Mouse (Mus musculus) midbrain, embryonic 12.5 days (tissue): ENCODE data around the gene Nudt16l1. TPM values are rescaled to one million over a fixed set of nuclear protein-coding genes. Genes with fewer than 3 reads are reported as not detected.

Experiments
- polyA plus RNA-seq: library from polyadenylated mRNA; unstranded; fragments of >200 nt; fragmentation: Nextera tagmentation; extraction: Ambion mirVana; gene quantifications from 2 replicates; pipeline ENCODE4 v1.2.1, GENCODE M21; 2016

Nudt16l1 gene
- polyA plus RNA-seq, 1 experiment from 2014 or later, result 124 TPM

Other genes with a start within 250 kb of the Nudt16l1 start
- gene Nmral1, start 219.4 kb upstream of the Nudt16l1 start, polyA plus RNA-seq, result 131 and 141 TPM in 2 replicates
- gene Hmox2, start 212.4 kb upstream of the Nudt16l1 start, polyA plus RNA-seq, result 70.1 and 81.0 TPM in 2 replicates
- gene Cdip1, start 148.5 kb upstream of the Nudt16l1 start, polyA plus RNA-seq, result 95.4 and 100 TPM in 2 replicates
- gene 4930562C15Rik, start 103.3 kb upstream of the Nudt16l1 start, polyA plus RNA-seq, result 0.69 and 0.75 TPM in 2 replicates
- gene Ubald1, start 58.4 kb upstream of the Nudt16l1 start, polyA plus RNA-seq, result 31.7 and 31.9 TPM in 2 replicates
- gene Mgrn1, start 52.5 kb upstream of the Nudt16l1 start, polyA plus RNA-seq, result 83.2 and 88.5 TPM in 2 replicates
- gene Anks3, start 25.4 kb downstream of the Nudt16l1 start, polyA plus RNA-seq, result 66.8 and 68.2 TPM in 2 replicates
- gene Sept12, start 59.1 kb downstream of the Nudt16l1 start, polyA plus RNA-seq, result not detected in 2 replicates
- gene Smim22, start 68.5 kb downstream of the Nudt16l1 start, polyA plus RNA-seq, result 0.98 TPM in 1 of 2 replicates, not detected in the other
- 90.2 and 95.8 TPM in 2 replicates for gene Rogdi, start 74.8 kb downstream of the Nudt16l1 start, polyA plus RNA-seq
- 235 and 240 TPM in 2 replicates for gene Glyr1, start 111.1 kb downstream of the Nudt16l1 start, polyA plus RNA-seq
- gene Ubn1, start 111.3 kb downstream of the Nudt16l1 start, polyA plus RNA-seq, result 26.3 and 26.6 TPM in 2 replicates
- gene Ppl, start 193.7 kb downstream of the Nudt16l1 start, polyA plus RNA-seq, result 0.89 and 1.4 TPM in 2 replicates
- 1.3 TPM in 2 replicates for gene Sec14l5, start 208.3 kb downstream of the Nudt16l1 start, polyA plus RNA-seq